Mouse (Mus musculus) erythroblast, embryonic 14.5 days (primary cell): ENCODE data around the gene Ipo13.

ENCODE experiments used
- GATA1 ChIP-seq: IDR thresholded peaks from 2 replicates; pipeline ENCODE4 v1.6.1; 2012; ENCODE audit warnings: low read length, inconsistent platforms, mixed read lengths
- TAL1 ChIP-seq: IDR thresholded peaks from 3 replicates; pipeline ENCODE4 v1.6.1; 2012; ENCODE audit warnings: low read length, inconsistent platforms, mixed read lengths

GRCm38 (mm10) chr4:117846261-117846660 lies 68.5 kb downstream of the Ipo13 start:
- TF ChIP-seq GATA1 (no peak), TAL1 (no peak)
